Mouse (Mus musculus): ENCODE results near the gene Abcg5. TPM values are rescaled to one million over a fixed set of nuclear protein-coding genes. Genes with fewer than 3 reads are reported as not detected.

The Abcg5 gene
- total and polyA plus RNA-seq, 2 experiments from 2014 or later: 1.2 to 1.5 TPM

GRCm38 (mm10) chr17:84687994-84688393 is 5.2 kb upstream of the Abcg5 start:
- H3K27ac ChIP-seq (ENCODE audit: low read depth, low read length): no peak overlapping the region
- DNase-seq: no peak
- TF ChIP-seq CTCF (IDR thresholded peaks at IDR 0.05; ENCODE audit: low read depth): no peak
- H3K27me3 ChIP-seq (ENCODE audit: insufficient read depth, low read length): no peaks in the 10 kb centered on the region
- H3K9me3 ChIP-seq (ENCODE audit: low read length): no peaks in the 10 kb centered on the region
- 65% methylated on average over 5 of the region's 5 CpGs for WGBS
- H3K4me1 ChIP-seq (ENCODE audit: insufficient read depth): no peaks in the 10 kb centered on the region
- H3K4me2 ChIP-seq (ENCODE audit: low read depth): no peak overlapping the region
- H3K36me3 ChIP-seq (ENCODE audit: insufficient read depth): no peaks in the 10 kb centered on the region
- ATAC-seq: no peak
- H3K4me3 ChIP-seq (ENCODE audit: low read depth, low read length): no peak overlapping the region
- no peak overlapping the region for H3K9ac ChIP-seq

GRCm38 (mm10) chr17:84685286-84685685 is 2.5 kb upstream of the Abcg5 start:
- H3K9ac ChIP-seq: no peak overlapping the region
- peak; percentile 38; the same call in 1 of the 2 replicates for ATAC-seq
- no peaks in the 10 kb centered on the region for H3K9me3 ChIP-seq (ENCODE audit: low read length)
- DNase-seq: no peak
- H3K4me1 ChIP-seq (ENCODE audit: insufficient read depth): no peaks in the 10 kb centered on the region
- no peak overlapping the region for H3K4me3 ChIP-seq (ENCODE audit: low read depth, low read length)
- no peaks in the 10 kb centered on the region for H3K27me3 ChIP-seq (ENCODE audit: insufficient read depth, low read length)
- no peak overlapping the region for H3K27ac ChIP-seq (ENCODE audit: low read depth, low read length)
- no peak for TF ChIP-seq CTCF (IDR thresholded peaks at IDR 0.05; ENCODE audit: low read depth)
- WGBS: 83% methylated on average over 4 of the region's 4 CpGs
- H3K4me2 ChIP-seq (ENCODE audit: low read depth): no peak overlapping the region
- H3K36me3 ChIP-seq (ENCODE audit: insufficient read depth): no peaks in the 10 kb centered on the region

- Histone ChIP-seq H3K4me3 (ENCODE audit: low read depth, low read length) (no peak overlapping the region), H3K4me2 (ENCODE audit: low read depth) (no peak overlapping the region), H3K9ac (no peak overlapping the region), H3K9me3 (ENCODE audit: low read length) (no peaks in the 10 kb centered on the region), H3K27me3 (ENCODE audit: insufficient read depth, low read length) (no peaks in the 10 kb centered on the region), H3K27ac (ENCODE audit: low read depth, low read length) (no peak overlapping the region), H3K4me1 (ENCODE audit: insufficient read depth) (no peaks in the 10 kb centered on the region), H3K36me3 (ENCODE audit: insufficient read depth) (no peaks in the 10 kb centered on the region)
- 54% methylated on average over 6 of the region's 6 CpGs for WGBS
- DNase-seq (no peak), ATAC-seq (no peak)
- TF ChIP-seq CTCF (IDR thresholded peaks at IDR 0.05; ENCODE audit: low read depth): no peak
Measured at GRCm38 (mm10) chr17:84684284-84684683, 1.5 kb upstream of the Abcg5 start.

- TF ChIP-seq CTCF (IDR thresholded peaks at IDR 0.05; ENCODE audit: low read depth): no peak
- Histone ChIP-seq H3K4me2 (ENCODE audit: low read depth) (no peak overlapping the region), H3K4me3 (ENCODE audit: low read depth, low read length) (no peak overlapping the region), H3K9me3 (ENCODE audit: low read length) (no peaks in the 10 kb centered on the region), H3K27ac (ENCODE audit: low read depth, low read length) (no peak overlapping the region), H3K9ac (no peak overlapping the region), H3K27me3 (ENCODE audit: insufficient read depth, low read length) (no peaks in the 10 kb centered on the region), H3K4me1 (ENCODE audit: insufficient read depth) (no peaks in the 10 kb centered on the region), H3K36me3 (ENCODE audit: insufficient read depth) (no peaks in the 10 kb centered on the region)
- ATAC-seq: no peak
- DNase-seq: peak; percentile 63
- 76% methylated on average over 3 of the region's 3 CpGs for WGBS
Measured at GRCm38 (mm10) chr17:84681670-84682069, 1.1 kb downstream of the Abcg5 start.

GRCm38 (mm10) chr17:84677595-84677994 is 5.2 kb downstream of the Abcg5 start:
- Histone ChIP-seq H3K9ac (no peak overlapping the region), H3K27ac (ENCODE audit: low read depth, low read length) (no peak overlapping the region), H3K9me3 (ENCODE audit: low read length) (no peaks in the 10 kb centered on the region), H3K4me2 (ENCODE audit: low read depth) (no peak overlapping the region), H3K4me1 (ENCODE audit: insufficient read depth) (no peaks in the 10 kb centered on the region), H3K36me3 (ENCODE audit: insufficient read depth) (no peaks in the 10 kb centered on the region), H3K27me3 (ENCODE audit: insufficient read depth, low read length) (peaks cover 13% of the 10 kb centered on the region; the same call in 1 of the 2 replicates), H3K4me3 (ENCODE audit: low read depth, low read length) (no peak overlapping the region)
- no peak for TF ChIP-seq CTCF (IDR thresholded peaks at IDR 0.05; ENCODE audit: low read depth)
- WGBS: 88% methylated on average over 11 of the region's 11 CpGs
- DNase-seq: no peak
- ATAC-seq: no peak

- peak within 1 kb of the TSS; percentile 31; the same call in 1 of the 2 replicates for H3K9ac ChIP-seq
- H3K9me3 ChIP-seq (ENCODE audit: low read length): no peaks in the 10 kb centered on the region
- H3K4me3 ChIP-seq (ENCODE audit: low read depth, low read length): peak within 1 kb of the TSS; percentile 31
- H3K36me3 ChIP-seq (ENCODE audit: insufficient read depth): no peaks in the 10 kb centered on the region
- peak within 1 kb of the TSS; percentile 64 for H3K4me2 ChIP-seq (ENCODE audit: low read depth)
- no peak within 1 kb of the TSS for H3K27ac ChIP-seq (ENCODE audit: low read depth, low read length)
- TF ChIP-seq CTCF (IDR thresholded peaks at IDR 0.05; ENCODE audit: low read depth): 0 out of 2 replicates have a peak, but pooled peaks have one; percentile 13
- 3% methylated on average over 24 of the region's 24 CpGs for WGBS
- H3K27me3 ChIP-seq (ENCODE audit: insufficient read depth, low read length): peaks cover 13% of the 10 kb centered on the region; the same call in 1 of the 2 replicates
- peak; percentile 22 for DNase-seq
- H3K4me1 ChIP-seq (ENCODE audit: insufficient read depth): no peaks in the 10 kb centered on the region
- no peak for ATAC-seq
Measured at GRCm38 (mm10) chr17:84675951-84676366, 6.9 kb downstream of the Abcg5 start, which contains the start of gene Abcg8. TSS of gene Abcg8 (plus strand) at chr17:84676302.

- ATAC-seq (no peak), DNase-seq (no peak)
- H3K9ac ChIP-seq: no peak overlapping the region
- H3K4me2 ChIP-seq (ENCODE audit: low read depth): no peak overlapping the region
- H3K4me3 ChIP-seq (ENCODE audit: low read depth, low read length): no peak overlapping the region
- H3K9me3 ChIP-seq (ENCODE audit: low read length): no peaks in the 10 kb centered on the region
- no peaks in the 10 kb centered on the region for H3K36me3 ChIP-seq (ENCODE audit: insufficient read depth)
- H3K4me1 ChIP-seq (ENCODE audit: insufficient read depth): no peaks in the 10 kb centered on the region
- no peak overlapping the region for H3K27ac ChIP-seq (ENCODE audit: low read depth, low read length)
- no peak for TF ChIP-seq CTCF (IDR thresholded peaks at IDR 0.05; ENCODE audit: low read depth)
- WGBS: 55% methylated on average over 4 of the region's 4 CpGs
- peaks cover 13% of the 10 kb centered on the region; the same call in 1 of the 2 replicates for H3K27me3 ChIP-seq (ENCODE audit: insufficient read depth, low read length)
Measured at GRCm38 (mm10) chr17:84675204-84675603, 7.6 kb downstream of the Abcg5 start.
